Comparison of ENCODE assay signal across 20 mouse cellular contexts in the genomic region with DNA sequence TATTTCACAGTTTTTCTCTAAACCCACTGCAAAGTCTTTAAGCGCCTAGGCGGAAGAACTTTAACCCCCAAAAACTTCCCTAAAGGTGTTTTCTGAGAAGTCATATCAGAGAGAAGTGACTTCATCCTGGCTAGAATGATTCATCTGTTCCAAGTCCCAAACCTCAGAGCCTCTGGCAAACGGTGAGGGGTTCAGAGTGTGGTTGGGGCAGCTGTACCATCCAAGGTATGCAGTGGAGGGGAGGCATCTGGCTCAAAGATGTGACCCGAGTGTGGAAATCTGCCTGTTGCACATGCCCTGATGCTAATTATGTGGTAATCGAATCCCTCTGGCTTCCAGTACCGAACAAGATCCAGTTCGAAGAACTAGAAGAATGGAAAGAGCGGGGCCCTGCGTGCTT.
A peak's percentile ranks its signal among the peaks of the same experiment; 100 is the strongest.
DNase-seq lines count a peak whose midpoint lies in the region; ATAC-seq and TF ChIP-seq lines count a peak whose summit lies in the region.
"Had no signal": no experiment of that assay in that cellular context is flagged by ENCODE, and none has a peak within 500 bp of the region (broad histone marks: within the 10 kb centered on the region; RNA-seq: fewer than 3 reads in every experiment).

No protein-coding gene starts in this region.

- no peaks in the 10 kb centered on the region for H3K9me3 ChIP-seq in CH12.LX (replicated peaks; ENCODE audit: low read length)
- no peaks in the 10 kb centered on the region for H3K9me3 ChIP-seq in embryonic facial prominence, embryonic 14.5 days (ENCODE audit: control insufficient read depth, low read length)
- H3K9me3 ChIP-seq in hindbrain, embryonic 14.5 days (ENCODE audit: control insufficient read depth, low read length) = no peaks in the 10 kb centered on the region
- H3K9me3 ChIP-seq: embryonic facial prominence, embryonic 12.5 days; forebrain, embryonic 15.5 days; heart, embryonic 12.5 days; hindbrain, embryonic 12.5 days; intestine, embryonic 15.5 days; kidney, embryonic 15.5 days had no signal

- 48% methylated on average over 9 of the region's 9 CpGs for WGBS in embryonic facial prominence, embryonic 14.5 days
- WGBS in hindbrain, embryonic 14.5 days = 88% methylated on average over 9 of the region's 9 CpGs

- H3K4me3 ChIP-seq in CH12.LX (replicated peaks in 1 of 3; ENCODE audit: low read depth in 2 of 3, low read length in 2 of 3, poor library complexity in 1 of 3) = no peak overlapping the region
- no peak overlapping the region for H3K4me3 ChIP-seq in embryonic facial prominence, embryonic 14.5 days (ENCODE audit: low read depth, low read length)
- H3K4me3 ChIP-seq in hindbrain, embryonic 14.5 days (replicated peaks; ENCODE audit: low read length) = no peak overlapping the region
- H3K4me3 ChIP-seq: embryonic facial prominence, embryonic 12.5 days; forebrain, embryonic 15.5 days; heart, embryonic 12.5 days; hindbrain, embryonic 12.5 days; intestine, embryonic 15.5 days; kidney, embryonic 15.5 days had no signal

- no peak for TF ChIP-seq RAD21 in CH12.LX (IDR thresholded peaks at IDR 0.05; ENCODE audit: low read depth, low read length)

- ATAC-seq in embryonic facial prominence, embryonic 14.5 days (ENCODE audit: low read depth) = no peak
- ATAC-seq in hindbrain, embryonic 14.5 days (ENCODE audit: low FRiP score) = no peak
- ATAC-seq: forebrain, embryonic 15.5 days; intestine, embryonic 15.5 days had no signal

- no peaks in the 10 kb centered on the region for H3K27me3 ChIP-seq in CH12.LX (replicated peaks)
- H3K27me3 ChIP-seq in embryonic facial prominence, embryonic 14.5 days (replicated peaks; ENCODE audit: control insufficient read depth, insufficient read depth, low read length) = no peaks in the 10 kb centered on the region
- H3K27me3 ChIP-seq in hindbrain, embryonic 14.5 days (ENCODE audit: control insufficient read depth, insufficient read depth, low read length) = no peaks in the 10 kb centered on the region
- H3K27me3 ChIP-seq: embryonic facial prominence, embryonic 12.5 days; forebrain, embryonic 15.5 days; heart, embryonic 12.5 days; hindbrain, embryonic 12.5 days; intestine, embryonic 15.5 days; kidney, embryonic 15.5 days had no signal

- H3K36me3 ChIP-seq in CH12.LX (replicated peaks in 1 of 2; ENCODE audit: control insufficient read depth in 1 of 2, insufficient read depth in 1 of 2, low read length in 1 of 2) = no peaks in the 10 kb centered on the region
- H3K36me3 ChIP-seq in embryonic facial prominence, embryonic 14.5 days (ENCODE audit: control insufficient read depth, insufficient read depth, low read length) = no peaks in the 10 kb centered on the region
- H3K36me3 ChIP-seq in hindbrain, embryonic 14.5 days (replicated peaks; ENCODE audit: control insufficient read depth, insufficient read depth) = no peaks in the 10 kb centered on the region
- H3K36me3 ChIP-seq: embryonic facial prominence, embryonic 12.5 days; forebrain, embryonic 15.5 days; heart, embryonic 12.5 days; hindbrain, embryonic 12.5 days; intestine, embryonic 15.5 days; kidney, embryonic 15.5 days had no signal

- H3K9ac ChIP-seq in CH12.LX (ENCODE audit: insufficient read depth, low read depth) = no peak overlapping the region
- H3K9ac ChIP-seq in embryonic facial prominence, embryonic 14.5 days (ENCODE audit: low read depth, low read length) = no peak overlapping the region
- no peak overlapping the region for H3K9ac ChIP-seq in hindbrain, embryonic 14.5 days
- H3K9ac ChIP-seq: embryonic facial prominence, embryonic 12.5 days; forebrain, embryonic 15.5 days; heart, embryonic 12.5 days; hindbrain, embryonic 12.5 days; intestine, embryonic 15.5 days; kidney, embryonic 15.5 days had no signal

- H3K4me2 ChIP-seq in CH12.LX (ENCODE audit: insufficient read depth, low read depth, poor library complexity, severe bottlenecking) = no peak overlapping the region; the same call in 1 of the 2 replicates
- no peak overlapping the region for H3K4me2 ChIP-seq in embryonic facial prominence, embryonic 14.5 days (ENCODE audit: low read depth, low read length)
- H3K4me2 ChIP-seq in hindbrain, embryonic 14.5 days (replicated peaks) = no peak overlapping the region
- H3K4me2 ChIP-seq: embryonic facial prominence, embryonic 12.5 days; forebrain, embryonic 15.5 days; heart, embryonic 12.5 days; hindbrain, embryonic 12.5 days; intestine, embryonic 15.5 days; kidney, embryonic 15.5 days had no signal

- peaks cover 8 to 25% of the 10 kb centered on the region in 2 experiments for H3K4me1 ChIP-seq in CH12.LX (ENCODE audit: control insufficient read depth in 1 of 2, insufficient read depth in 2 of 2)
- peaks cover 5% of the 10 kb centered on the region; the same call in 1 of the 2 replicates for H3K4me1 ChIP-seq in embryonic facial prominence, embryonic 14.5 days (ENCODE audit: control insufficient read depth, insufficient read depth, low read length)
- no peaks in the 10 kb centered on the region for H3K4me1 ChIP-seq in hindbrain, embryonic 14.5 days (replicated peaks; ENCODE audit: control insufficient read depth, insufficient read depth, low read length)
- H3K4me1 ChIP-seq: forebrain, embryonic 15.5 days; hindbrain, embryonic 12.5 days; intestine, embryonic 15.5 days; kidney, embryonic 15.5 days had no signal

- dilution Hi-C loops in CH12.LX (cut with MboI; ENCODE audit: extremely low pct_ligation_motif_present, extremely low pct_unique_long_range_greater_than_20kb, low sequenced_read_pairs) = no loop called here

- H3K79me2 ChIP-seq in CH12.LX (replicated peaks; ENCODE audit: control insufficient read depth, extremely low read depth, insufficient read depth, poor library complexity, severe bottlenecking) = no peaks in the 10 kb centered on the region

- no peak for TF ChIP-seq CTCF in CH12.LX (conservative IDR thresholded peaks at IDR 0.05 in 1 of 2, IDR thresholded peaks at IDR 0.05 in 1 of 2; ENCODE audit: low read depth in 2 of 2, low read length in 2 of 2)

- TF ChIP-seq EP300 in CH12.LX (IDR thresholded peaks at IDR 0.05; ENCODE audit: low read length) = peak; percentile 78

- in situ Hi-C loops in CH12.LX (cut with MboI; ENCODE audit: low pct_ligation_motif_present, low pct_unique_long_range_greater_than_20kb, low sequenced_read_pairs) = no loop called here

- TF ChIP-seq POLR2A in CH12.LX (IDR thresholded peaks at IDR 0.05; ENCODE audit: low read depth, low read length) = no peak

- DNase-seq in CH12.LX (ENCODE audit: extremely low read depth) = peak; percentile 41
- DNase-seq in NIH3T3 (ENCODE audit: low read depth) = peak; percentile 53
- DNase-seq in embryonic facial prominence, embryonic 14.5 days (ENCODE audit: low spot score) = peak; percentile 13
- peak; percentile 26 for DNase-seq in gonadal fat pad, adult 2 months (ENCODE audit: low read depth)
- DNase-seq in adrenal gland, postnatal 25 days = no peak
- no peak for DNase-seq in kidney, adult 8-10 months
- DNase-seq in hindbrain, embryonic 14.5 days (ENCODE audit: low spot score) = no peak
- DNase-seq: adrenal gland, postnatal 14 days; B cell, adult 2 months; cerebellum, adult 2 months; cerebellum, postnatal 10 days; gastrocnemius, postnatal 10 days; heart, postnatal 4 days; kidney, adult 18-20 months had no signal

- no peak overlapping the region for H3K27ac ChIP-seq in CH12.LX (ENCODE audit: insufficient read depth, low read depth)
- H3K27ac ChIP-seq in embryonic facial prominence, embryonic 14.5 days (replicated peaks; ENCODE audit: low read depth, low read length) = no peak overlapping the region
- H3K27ac ChIP-seq in hindbrain, embryonic 14.5 days = no peak overlapping the region
- H3K27ac ChIP-seq: embryonic facial prominence, embryonic 12.5 days; forebrain, embryonic 15.5 days; hindbrain, embryonic 12.5 days; intestine, embryonic 15.5 days; kidney, embryonic 15.5 days had no signal

TF ChIP-seq in CH12.LX, 34 proteins besides CTCF, POLR2A, EP300 and RAD21 (continues in another document):
- TF ChIP-seq NRF1 (IDR thresholded peaks at IDR 0.05; ENCODE audit: low read depth, low read length) (no peak), MYC (IDR thresholded peaks at IDR 0.05; ENCODE audit: low read depth, low read length) (no peak), MAX (IDR thresholded peaks at IDR 0.05; ENCODE audit: low read length) (no peak), SMC3 (IDR thresholded peaks at IDR 0.05; ENCODE audit: low read depth, low read length) (no peak), MAZ (IDR thresholded peaks at IDR 0.05; ENCODE audit: low read depth, low read length) (no peak), TBP (conservative IDR thresholded peaks at IDR 0.05; ENCODE audit: low read depth, low read length) (no peak), JUN (IDR thresholded peaks at IDR 0.05; ENCODE audit: insufficient read depth, low read depth, low read length) (peak; percentile 64), JUND (conservative IDR thresholded peaks at IDR 0.05; ENCODE audit: low read depth, low read length) (peak; percentile 58), IRF4 (IDR thresholded peaks at IDR 0.05; ENCODE audit: low read depth, low read length) (peak; percentile 22; the same call in 1 of the 2 replicates), ZC3H11A (IDR thresholded peaks at IDR 0.05; ENCODE audit: low read depth, low read length) (no peak), UBTF (IDR thresholded peaks at IDR 0.05; ENCODE audit: low read depth, low read length) (no peak), CHD2 (IDR thresholded peaks at IDR 0.05; ENCODE audit: low read length) (no peak), ZMIZ1 (IDR thresholded peaks at IDR 0.05; ENCODE audit: low read depth, low read length) (no peak), ZKSCAN1 (IDR thresholded peaks at IDR 0.05; ENCODE audit: borderline replicate concordance, low read depth, low read length) (no peak), KAT2A (IDR thresholded peaks at IDR 0.05; ENCODE audit: insufficient replicate concordance, low read length) (no peak), MXI1 (IDR thresholded peaks at IDR 0.05; ENCODE audit: low read depth, low read length) (no peak), ZNF384 (IDR thresholded peaks at IDR 0.05; ENCODE audit: low read depth, low read length) (no peak), USF2 (conservative IDR thresholded peaks at IDR 0.05; ENCODE audit: low read depth, low read length) (no peak), MEF2A (IDR thresholded peaks at IDR 0.05; ENCODE audit: borderline replicate concordance, low read depth, low read length) (no peak), PAX5 (IDR thresholded peaks at IDR 0.05; ENCODE audit: low read length) (no peak), E2F4 (IDR thresholded peaks at IDR 0.05; ENCODE audit: insufficient replicate concordance, low read depth, low read length) (no peak), SIN3A (IDR thresholded peaks at IDR 0.05; ENCODE audit: low read length) (no peak), TCF12 (IDR thresholded peaks at IDR 0.05; ENCODE audit: low read depth, low read length) (no peak), MAFK (IDR thresholded peaks at IDR 0.05; ENCODE audit: insufficient replicate concordance, low read length) (no peak), BHLHE40 (IDR thresholded peaks at IDR 0.05; ENCODE audit: low read depth, low read length) (peak; percentile 68), USF1 (IDR thresholded peaks at IDR 0.05; ENCODE audit: low read depth, low read length) (no peak), CHD1 (IDR thresholded peaks at IDR 0.05; ENCODE audit: low read depth, low read length) (no peak)

Comparison
In these comparisons a context has a peak if more than half of its experiments do, and no peak if none do; other contexts are left out.
1. DNase-seq: peak in CH12.LX (single experiment), NIH3T3 (single experiment), embryonic facial prominence, embryonic 14.5 days (single experiment) and gonadal fat pad, adult 2 months (single experiment); none in adrenal gland, postnatal 25 days (single experiment), kidney, adult 8-10 months (0 of 2) and hindbrain, embryonic 14.5 days (single experiment).